Mouse (Mus musculus) Patski (cell line): Measurements from ENCODE around the gene Mrpl53. TPM values are rescaled to one million over a fixed set of nuclear protein-coding genes. Genes with fewer than 3 reads are reported as not detected.

Source experiments
- ATAC-seq: fragments of 100-300 bp; one replicate; pipeline ENCODE4 v1.8.0; 2021
- CTCF ChIA-PET: fragments of 350-600 bp; sonication (Branson Sonifier 250); formaldehyde crosslinking; loops from one replicate; lab custom pipeline; 2022; ENCODE audit warnings: inconsistent platforms; lab: Charles Lee
- POLR2A ChIA-PET: fragments of 350-600 bp; sonication (Branson Sonifier 250); formaldehyde crosslinking; loops from one replicate; lab custom pipeline; 2022; ENCODE audit warnings: antibody characterized with exemption, inconsistent platforms; lab: Charles Lee
- DNase-seq: peaks from one replicate; pipeline ENCODE4 v3.0.0-alpha.2; 2011; ENCODE audit warnings: low read depth, low spot score
- H3K27me3 ChIP-seq: fragments of 371-371 bp; one replicate; pipeline ENCODE4 v1.5.1; 2021
- CTCF ChIP-seq: fragments of 100-300 bp; IDR thresholded peaks from one replicate; pipeline ENCODE4 v1.5.1; 2021
- in situ Hi-C: fragments of 300-500 bp; cut with MboI; formaldehyde crosslinking; loops from 3 replicates; pipeline ENCODE4 v1.11.1; 2018; ENCODE audit warnings: low pct_unique_long_range_greater_than_20kb, mixed read lengths
- polyA plus RNA-seq: library from polyadenylated mRNA; unstranded; gene quantifications from one replicate; pipeline ENCODE4 v1.2.3, GENCODE M21; 2021

Mrpl53 gene
- polyA plus RNA-seq, 1 experiment from 2014 or later = 93.4 TPM

- POLR2A ChIA-PET = interaction anchor here (0.6 kb wide), 1 partner anchor 57 kb away, joined by 3 read pairs; the partner anchor contains the start of gene Aup1
- DNase-seq = no peak
- in situ Hi-C loops = no loop called here
These were observed 2.8 kb downstream of the Mrpl53 start for GRCm38 (mm10) chr6:83111510-83112136.

DNA sequence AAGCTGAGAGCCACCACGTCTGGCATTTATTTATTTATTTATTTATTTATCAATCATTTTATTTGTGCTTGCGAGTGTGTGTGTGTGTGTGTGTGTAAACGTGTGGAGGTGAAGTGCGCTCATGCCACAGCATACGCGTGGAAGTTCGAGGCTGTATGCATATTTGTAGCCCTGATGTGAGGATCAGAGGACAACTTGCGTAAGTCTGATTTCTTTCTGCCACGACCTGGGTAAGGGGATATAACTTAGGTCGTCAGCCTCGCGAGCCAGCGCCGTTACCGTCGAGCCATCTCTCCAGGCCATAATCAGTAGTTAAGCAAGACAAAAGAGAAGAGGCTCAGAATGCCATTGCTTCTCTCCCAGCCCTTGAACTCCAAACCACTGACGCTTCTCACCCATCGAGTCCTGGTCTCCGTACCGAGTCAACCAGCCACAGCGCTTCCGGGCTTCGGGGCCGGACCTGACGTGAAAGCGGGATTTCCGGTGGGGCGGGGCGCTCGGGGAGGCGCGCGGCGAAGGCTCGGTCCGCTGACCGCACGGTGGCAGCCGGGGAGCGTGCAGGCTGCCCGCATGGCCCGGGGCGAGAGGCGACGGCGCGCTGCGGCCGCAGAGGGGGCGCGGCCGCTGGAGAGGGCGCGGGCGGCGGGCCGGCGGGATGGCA, 6.3 kb downstream of the Mrpl53 start, which contains the start of gene Mogs:
Gene Mogs, plus strand, starts transcription at position 486 of the 661 bp plus-strand sequence.
- CTCF ChIA-PET = interaction anchor here (0.7 to 1.0 kb wide), 2 partner anchors 10 to 119 kb away, joined by 3 to 8 read pairs; no protein-coding TSS in a partner anchor
- ATAC-seq = peak; percentile 83
- H3K27me3 ChIP-seq = no peaks in the 10 kb centered on the region
- TF ChIP-seq CTCF = no peak
- POLR2A ChIA-PET = interaction anchor here (0.6 to 1.1 kb wide), 3 partner anchors 9 to 144 kb away, joined by 3 to 5 read pairs (median 3); no protein-coding TSS in a partner anchor
- DNase-seq = no peak
- in situ Hi-C loops = loop anchor here (5.0 kb wide), 1 partner anchor 42 kb away; the partner anchor contains the start of genes 1700003E16Rik and Wdr54

More at GRCm38 (mm10) chr6:83111510-83112136, 2.8 kb downstream of the Mrpl53 start:
- H3K27me3 ChIP-seq = no peaks in the 10 kb centered on the region
- no peak for ATAC-seq
- no peak for TF ChIP-seq CTCF
- CTCF ChIA-PET = no interaction called here

DNA sequence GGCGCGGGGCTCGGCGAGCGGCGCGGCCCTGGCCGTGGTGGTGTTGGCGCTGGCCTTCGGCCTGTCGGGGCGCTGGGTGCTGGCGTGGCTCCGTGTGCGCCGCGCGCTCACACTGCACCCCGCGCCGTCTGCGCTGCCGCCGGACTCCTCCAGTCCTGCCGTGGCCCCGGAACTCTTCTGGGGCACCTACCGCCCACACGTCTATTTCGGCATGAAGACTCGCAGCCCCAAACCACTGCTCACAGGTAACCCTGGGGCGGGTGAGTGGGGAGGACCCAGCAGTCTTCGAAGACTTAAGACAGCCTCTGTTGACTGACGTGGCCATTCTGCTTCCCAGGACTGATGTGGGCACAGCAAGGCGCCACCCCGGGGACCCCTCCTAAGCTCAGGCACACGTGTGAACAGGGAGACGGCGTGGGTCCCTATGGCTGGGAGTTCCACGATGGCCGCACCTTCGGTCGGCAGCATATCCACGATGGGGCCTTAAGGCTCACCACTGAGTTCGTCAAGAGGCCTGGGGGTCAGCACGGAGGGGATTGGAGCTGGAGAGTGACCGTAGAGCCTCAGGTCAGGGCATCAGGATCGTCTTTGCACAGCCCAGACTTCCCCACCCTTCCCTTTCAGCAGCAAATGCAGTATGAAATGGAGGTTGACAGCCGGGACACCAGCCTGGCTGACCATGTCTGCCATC, 7.0 kb downstream of the Mrpl53 start:
- ChIA-PET POLR2A (no interaction called here), CTCF (no interaction called here)
- in situ Hi-C loops = loop anchor here (5.0 kb wide), 1 partner anchor 41 kb away; the partner anchor contains the start of genes 1700003E16Rik and Wdr54
- no peak for TF ChIP-seq CTCF
- H3K27me3 ChIP-seq = no peaks in the 10 kb centered on the region
- ATAC-seq (peak; percentile 63), DNase-seq (no peak)

GRCm38 (mm10) chr6:83116373-83117164, 7.7 kb downstream of the Mrpl53 start:
- ATAC-seq = no peak
- DNase-seq = no peak
- no peak for TF ChIP-seq CTCF
- CTCF ChIA-PET = interaction anchor here (0.9 kb wide), 1 partner anchor 40 kb away, joined by 3 read pairs; the partner anchor contains the start of genes 1700003E16Rik and Wdr54
- POLR2A ChIA-PET = no interaction called here
- in situ Hi-C loops = loop anchor here (5.0 kb wide), 1 partner anchor 41 kb away; the partner anchor contains the start of genes 1700003E16Rik and Wdr54
- H3K27me3 ChIP-seq = no peaks in the 10 kb centered on the region

GRCm38 (mm10) chr6:83117165-83117438, 8.3 kb downstream of the Mrpl53 start:
- DNase-seq = no peak
- ChIA-PET CTCF (interaction anchor here (0.9 kb wide), 1 partner anchor 39 kb away, joined by 3 read pairs; the partner anchor contains the start of genes 1700003E16Rik and Wdr54), POLR2A (interaction anchor here (1.0 kb wide), 1 partner anchor 10 kb away, joined by 3 read pairs; no protein-coding TSS in a partner anchor)
- no peaks in the 10 kb centered on the region for H3K27me3 ChIP-seq
- ATAC-seq = no peak
- in situ Hi-C loops = loop anchor here (5.0 kb wide), 1 partner anchor 40 kb away; the partner anchor contains the start of genes 1700003E16Rik and Wdr54
- no peak for TF ChIP-seq CTCF

DNA sequence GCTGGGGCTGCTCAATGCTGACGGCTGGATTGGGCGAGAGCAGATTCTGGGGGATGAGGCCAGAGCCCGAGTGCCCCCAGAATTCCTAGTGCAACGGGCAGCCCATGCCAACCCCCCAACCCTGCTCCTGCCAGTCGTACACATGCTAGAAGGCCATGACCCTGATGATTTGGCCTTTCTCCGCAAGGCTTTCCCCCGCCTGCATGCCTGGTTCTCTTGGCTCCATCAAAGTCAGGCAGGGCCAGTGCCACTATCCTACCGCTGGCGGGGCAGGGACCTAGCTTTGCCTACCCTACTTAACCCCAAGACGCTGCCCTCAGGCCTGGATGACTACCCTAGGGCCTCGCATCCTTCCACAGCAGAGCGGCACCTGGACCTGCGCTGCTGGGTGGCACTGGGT, 8.8 kb downstream of the Mrpl53 start:
- no peak for TF ChIP-seq CTCF
- DNase-seq (no peak), ATAC-seq (no peak)
- ChIA-PET POLR2A (interaction anchor here (0.5 to 1.2 kb wide), 3 partner anchors 11 to 27 kb away, joined by 3 to 15 read pairs (median 3); no protein-coding TSS in a partner anchor), CTCF (interaction anchor here (0.8 to 1.6 kb wide), 2 partner anchors 28 to 41 kb away, joined by 3 read pairs; no protein-coding TSS in a partner anchor)
- in situ Hi-C loops = loop anchor here (5.0 kb wide), 1 partner anchor 40 kb away; the partner anchor contains the start of genes 1700003E16Rik and Wdr54
- H3K27me3 ChIP-seq = no peaks in the 10 kb centered on the region

GRCm38 (mm10) chr6:83118369-83118768, 9.5 kb downstream of the Mrpl53 start:
- TF ChIP-seq CTCF = no peak
- ChIA-PET POLR2A (interaction anchor here (0.5 to 1.6 kb wide), 5 partner anchors 9 to 26 kb away, joined by 3 to 15 read pairs (median 3); no protein-coding TSS in a partner anchor), CTCF (interaction anchor here (0.8 to 1.7 kb wide), 5 partner anchors 9 to 40 kb away, joined by 3 to 5 read pairs (median 3); no protein-coding TSS in a partner anchor)
- in situ Hi-C loops = loop anchor here (5.0 kb wide), 1 partner anchor 39 kb away; the partner anchor contains the start of genes 1700003E16Rik and Wdr54
- H3K27me3 ChIP-seq = no peaks in the 10 kb centered on the region
- ATAC-seq = no peak
- DNase-seq = no peak

- ChIA-PET CTCF (interaction anchor here (1.0 to 2.0 kb wide), 7 partner anchors 9 to 123 kb away, joined by 3 to 6 read pairs (median 4); partner anchors contain the start of genes Ccdc142, Dctn1 and Gm42688), POLR2A (interaction anchor here (0.9 to 1.6 kb wide), 6 partner anchors 9 to 33 kb away, joined by 3 to 15 read pairs (median 4); no protein-coding TSS in a partner anchor)
- DNase-seq (no peak), ATAC-seq (no peak)
- no peaks in the 10 kb centered on the region for H3K27me3 ChIP-seq
- TF ChIP-seq CTCF = no peak
- in situ Hi-C loops = loop anchor here (5.0 kb wide), 1 partner anchor 38 kb away; the partner anchor contains the start of genes 1700003E16Rik and Wdr54
These were observed 10.2 kb downstream of the Mrpl53 start for GRCm38 (mm10) chr6:83118825-83119733.
